Mouse (Mus musculus) forebrain, embryonic 14.5 days (tissue): ENCODE results near the gene Uchl5. TPM values are rescaled to one million over a fixed set of nuclear protein-coding genes. Genes with fewer than 3 reads are reported as not detected.

Experiments used
- polyA plus RNA-seq: library from polyadenylated mRNA; unstranded; fragments of >200 nt; fragmentation: Nextera tagmentation; extraction: Ambion mirVana; gene quantifications from 2 replicates; pipeline ENCODE4 v1.2.1, GENCODE M21; 2014

The Uchl5 gene
- polyA plus RNA-seq, 1 experiment from 2014 or later = 63.7 TPM

Other genes starting within 250 kb of the Uchl5 start
- 5.9 and 8.8 TPM in 2 replicates for gene B3galt2, start 136.6 kb upstream of the Uchl5 start, polyA plus RNA-seq
- 16.6 and 23.2 TPM in 2 replicates for gene Cdc73, start 74.4 kb upstream of the Uchl5 start, polyA plus RNA-seq
- 119 and 131 TPM in 2 replicates for gene Glrx2, start 60.9 kb upstream of the Uchl5 start, polyA plus RNA-seq
- gene Trove2, start 204 bp upstream of the Uchl5 start, polyA plus RNA-seq = 38.0 and 41.8 TPM in 2 replicates
- gene Rgs2, start 226.9 kb downstream of the Uchl5 start, polyA plus RNA-seq = 98.0 and 103 TPM in 2 replicates